Comparison of ENCODE assay signal across 8 mouse cellular contexts in genomic region chr5:136564613-136565299, GRCm38 (mm10). TPM values are rescaled to one million over a fixed set of nuclear protein-coding genes. Genes with fewer than 3 reads are reported as not detected.
A peak's percentile ranks its signal among the peaks of the same experiment; 100 is the strongest.
DNase-seq lines count a peak whose midpoint lies in the region; ATAC-seq and TF ChIP-seq lines count a peak whose summit lies in the region.

No protein-coding gene starts in this region.

- peak overlapping the region; percentile 97 for H3K9ac ChIP-seq in heart, embryonic 13.5 days
- peak overlapping the region; percentile 99 for H3K9ac ChIP-seq in MEL (ENCODE audit: control insufficient read depth, low read depth, low read length, poor library complexity, severe bottlenecking)
- peak overlapping the region; percentile 94 for H3K9ac ChIP-seq in hindbrain, embryonic 12.5 days
- H3K9ac ChIP-seq in midbrain, embryonic 11.5 days (ENCODE audit: low read length), result peak overlapping the region; percentile 98

- TF ChIP-seq RAD21 in MEL (IDR thresholded peaks at IDR 0.05; ENCODE audit: low read depth, low read length), result no peak; the same call in 1 of the 2 replicates

- peak; percentile 43 to 57; a peak in 2 of 4 replicates for TF ChIP-seq EP300 in MEL (IDR thresholded peaks at IDR 0.05; ENCODE audit: low read depth in 1 of 2, low read length in 2 of 2)

- H3K4me3 ChIP-seq in heart, embryonic 13.5 days, result peak overlapping the region; percentile 98
- H3K4me3 ChIP-seq in MEL (ENCODE audit: control insufficient read depth in 1 of 2, insufficient read depth in 1 of 2, low read depth in 2 of 2, low read length in 2 of 2), result peak overlapping the region; percentile 99
- H3K4me3 ChIP-seq in hindbrain, embryonic 12.5 days, result peak overlapping the region; percentile 97
- H3K4me3 ChIP-seq in midbrain, embryonic 11.5 days (ENCODE audit: low read depth, low read length), result peak overlapping the region; percentile 98

- no peak for ATAC-seq in heart, embryonic 13.5 days (ENCODE audit: extremely low read depth, insufficient number of reproducible peaks, low FRiP score, low TSS enrichment)
- ATAC-seq in hindbrain, embryonic 12.5 days (ENCODE audit: low FRiP score), result no peak
- no peak for ATAC-seq in midbrain, embryonic 11.5 days (ENCODE audit: low FRiP score)

- TF ChIP-seq CTCF in MEL (IDR thresholded peaks at IDR 0.05 in 2 of 3, conservative IDR thresholded peaks at IDR 0.05 in 1 of 3; ENCODE audit: control insufficient read depth in 1 of 3, insufficient read depth in 1 of 3, low read depth in 2 of 3, low read length in 3 of 3, poor library complexity in 1 of 3, severe bottlenecking in 1 of 3), result no peak

- no peaks in the 10 kb centered on the region for H3K9me3 ChIP-seq in heart, embryonic 13.5 days
- no peaks in the 10 kb centered on the region for H3K9me3 ChIP-seq in MEL (replicated peaks; ENCODE audit: insufficient read depth, low read length)
- no peaks in the 10 kb centered on the region for H3K9me3 ChIP-seq in hindbrain, embryonic 12.5 days (replicated peaks)
- no peaks in the 10 kb centered on the region for H3K9me3 ChIP-seq in midbrain, embryonic 11.5 days (ENCODE audit: control insufficient read depth, low read length)

- DNase-seq in heart, postnatal 10 days, result no peak
- DNase-seq in MEL (ENCODE audit: low read depth, low spot score), result peak; percentile 80
- DNase-seq in midbrain, embryonic 11.5 days (ENCODE audit: low spot score, missing footprints), result peak; percentile 70
- no peak for DNase-seq in thymus, postnatal 14 days
- no peak for DNase-seq in layer of hippocampus, postnatal 10 days (ENCODE audit: low spot score in 2 of 2)
- DNase-seq in spleen, postnatal 36 days (ENCODE audit: low spot score in 2 of 2), result no peak

- H3K79me2 ChIP-seq in MEL (ENCODE audit: control insufficient read depth, insufficient read depth, low read length, poor library complexity), result peaks cover 78% of the 10 kb centered on the region

- H3K27me3 ChIP-seq in heart, embryonic 13.5 days (replicated peaks), result peaks cover 2% of the 10 kb centered on the region
- H3K27me3 ChIP-seq in MEL (ENCODE audit: control insufficient read depth in 1 of 2, insufficient read depth in 2 of 2, low read length in 2 of 2), result peaks cover under 1 to 1% of the 10 kb centered on the region in 2 experiments; a peak in 2 of 4 replicates
- peaks cover 19% of the 10 kb centered on the region for H3K27me3 ChIP-seq in hindbrain, embryonic 12.5 days
- H3K27me3 ChIP-seq in midbrain, embryonic 11.5 days (ENCODE audit: control insufficient read depth, insufficient read depth, low read length), result peaks cover 5% of the 10 kb centered on the region

- peak overlapping the region; percentile 90 for H3K4me2 ChIP-seq in heart, embryonic 13.5 days
- H3K4me2 ChIP-seq in hindbrain, embryonic 12.5 days (replicated peaks), result peak overlapping the region; percentile 91
- H3K4me2 ChIP-seq in midbrain, embryonic 11.5 days, result peak overlapping the region; percentile 95

- TF ChIP-seq POLR2A in MEL (IDR thresholded peaks at IDR 0.05; ENCODE audit: control insufficient read depth in 1 of 2, insufficient read depth in 1 of 2, low read depth in 1 of 2, low read length in 2 of 2, poor library complexity in 1 of 2), result peak in 1 of 2 experiments; percentile 55; a peak in 2 of 4 replicates

- intact Hi-C loops in heart, postnatal 10 days (cut with DNase I), result loop anchor here (2.0 to 5.0 kb wide), 3 partner anchors 137 to 284 kb away; no protein-coding TSS in a partner anchor

- H3K27ac ChIP-seq in heart, embryonic 13.5 days (replicated peaks), result peak overlapping the region; percentile 97
- peak overlapping the region; percentile 61 for H3K27ac ChIP-seq in MEL (ENCODE audit: control insufficient read depth, low read depth, low read length)
- H3K27ac ChIP-seq in hindbrain, embryonic 12.5 days, result no peak overlapping the region
- no peak overlapping the region for H3K27ac ChIP-seq in midbrain, embryonic 11.5 days (ENCODE audit: low read depth, low read length)

- H3K36me3 ChIP-seq in heart, embryonic 13.5 days, result no peaks in the 10 kb centered on the region
- peaks cover 10 to 39% of the 10 kb centered on the region in 2 experiments; a peak in 3 of 4 replicates for H3K36me3 ChIP-seq in MEL (ENCODE audit: control insufficient read depth in 1 of 2, insufficient read depth in 2 of 2, low read length in 2 of 2)
- H3K36me3 ChIP-seq in hindbrain, embryonic 12.5 days, result no peaks in the 10 kb centered on the region
- H3K36me3 ChIP-seq in midbrain, embryonic 11.5 days (ENCODE audit: control insufficient read depth, insufficient read depth, low read length), result no peaks in the 10 kb centered on the region

- peaks cover 55% of the 10 kb centered on the region for H3K4me1 ChIP-seq in heart, embryonic 13.5 days
- peaks cover 16 to 17% of the 10 kb centered on the region in 2 experiments for H3K4me1 ChIP-seq in MEL (ENCODE audit: control insufficient read depth in 1 of 2, insufficient read depth in 2 of 2, low read length in 2 of 2)
- H3K4me1 ChIP-seq in hindbrain, embryonic 12.5 days, result peaks cover 35% of the 10 kb centered on the region
- H3K4me1 ChIP-seq in midbrain, embryonic 11.5 days (ENCODE audit: control insufficient read depth, insufficient read depth, low read length), result peaks cover 30% of the 10 kb centered on the region

- 39% methylated on average over 11 of the region's 11 CpGs for WGBS in heart, embryonic 13.5 days
- WGBS in hindbrain, embryonic 12.5 days, result 41% methylated on average over 11 of the region's 11 CpGs
- WGBS in midbrain, embryonic 11.5 days, result 53% methylated on average over 11 of the region's 11 CpGs

TF ChIP-seq in MEL, 35 proteins besides CTCF, POLR2A, EP300 and RAD21:
- peak; percentile 57; the same call in 1 of the 2 replicates for TF ChIP-seq POLR2AphosphoS2 (IDR thresholded peaks at IDR 0.05; ENCODE audit: low read length)
- 0 out of 2 replicates have a peak, but pooled peaks have one; percentile 83 for TF ChIP-seq CHD1 (IDR thresholded peaks at IDR 0.05; ENCODE audit: low read depth, low read length)
- peak; percentile 70 for TF ChIP-seq MYC (IDR thresholded peaks at IDR 0.05; ENCODE audit: low read depth, low read length)
- peak; percentile 38; the same call in 1 of the 2 replicates for TF ChIP-seq TCF12 (IDR thresholded peaks at IDR 0.05; ENCODE audit: low read depth, low read length)
- 0 out of 2 replicates have a peak, but pooled peaks have one; percentile 14 for TF ChIP-seq RCOR1 (IDR thresholded peaks at IDR 0.05; ENCODE audit: low read depth, low read length)
- no peak for TF ChIP-seq CHD2 (IDR thresholded peaks at IDR 0.05; ENCODE audit: low read length)
- TF ChIP-seq GATA1 (IDR thresholded peaks at IDR 0.05; ENCODE audit: low read depth, low read length), result peak; percentile 65
- TF ChIP-seq ZC3H11A (IDR thresholded peaks at IDR 0.05; ENCODE audit: low read depth, low read length), result no peak
- no peak for TF ChIP-seq TAL1 (IDR thresholded peaks at IDR 0.05; ENCODE audit: low read length)
- TF ChIP-seq MXI1 (IDR thresholded peaks at IDR 0.05; ENCODE audit: low read depth, low read length), result peak; percentile 76
- no peak for TF ChIP-seq JUND (IDR thresholded peaks at IDR 0.05; ENCODE audit: low read depth, low read length)
- TF ChIP-seq HCFC1 (IDR thresholded peaks at IDR 0.05; ENCODE audit: low read depth, low read length), result 0 out of 2 replicates have a peak, but pooled peaks have one; percentile 15
- TF ChIP-seq SMC3 (IDR thresholded peaks at IDR 0.05; ENCODE audit: low read depth, low read length), result 0 out of 2 replicates have a peak, but pooled peaks have one; percentile 20
- 0 out of 2 replicates have a peak, but pooled peaks have one; percentile 28 for TF ChIP-seq ETS1 (IDR thresholded peaks at IDR 0.05; ENCODE audit: low read depth, low read length)
- no peak for TF ChIP-seq ELF1 (IDR thresholded peaks at IDR 0.05; ENCODE audit: low read depth, low read length)
- peak; percentile 86 for TF ChIP-seq SIN3A (IDR thresholded peaks at IDR 0.05; ENCODE audit: low read length)
- TF ChIP-seq NELFE (IDR thresholded peaks at IDR 0.05; ENCODE audit: low read depth, low read length), result peak; percentile 25; the same call in 1 of the 2 replicates
- TF ChIP-seq TBP (IDR thresholded peaks at IDR 0.05; ENCODE audit: low read depth, low read length), result peak; percentile 78

RNA-seq across cellular contexts. Expression of gene Cux1, which starts 2.5 kb away (rescaled TPM):
- polyA plus RNA-seq in heart, embryonic 13.5 days (2015; fragmentation: Nextera tagmentation; extraction: Ambion mirVana), result 68.9 and 70.8 TPM in 2 replicates
- total RNA-seq in heart, postnatal 10 days (2021), result 100 to 1,000 TPM; 113 to 119 TPM
- total RNA-seq in MEL (2012; rRNA removed), result 70.4 and 71.1 TPM in 2 replicates
- 100 to 1,000 TPM in 1 of 2 experiments, not detected in 1; 104 TPM for polyA plus RNA-seq in MEL (2012; ENCODE audit: insufficient read depth in 1 of 2, insufficient read length in 2 of 2, low read depth in 1 of 2, low replicate concordance in 2 of 2, missing spikeins in 1 of 2)
- 114 and 117 TPM in 2 replicates for polyA plus RNA-seq in hindbrain, embryonic 12.5 days (2016; fragmentation: Nextera tagmentation; extraction: Ambion mirVana)
- polyA plus RNA-seq in midbrain, embryonic 11.5 days (2014; fragmentation: Nextera tagmentation; extraction: Ambion mirVana), result 117 and 130 TPM in 2 replicates
- total RNA-seq in layer of hippocampus, postnatal 10 days (2021), result 10 to 100 TPM; 53.3 to 56.6 TPM

Comparison
In these comparisons a context has a peak if more than half of its experiments do, and no peak if none do; other contexts are left out.
1. H3K27ac ChIP-seq: peak in heart, embryonic 13.5 days (single experiment) and MEL (single experiment); none in hindbrain, embryonic 12.5 days (single experiment) and midbrain, embryonic 11.5 days (single experiment).
2. DNase-seq: peak in MEL (single experiment) and midbrain, embryonic 11.5 days (single experiment); none in heart, postnatal 10 days (0 of 2), thymus, postnatal 14 days (single experiment), layer of hippocampus, postnatal 10 days (0 of 2) and spleen, postnatal 36 days (0 of 2).
3. Peak in every context shown above with its lines, with median percentiles within 50 percentile points of each other: H3K4me2 ChIP-seq, H3K4me3 ChIP-seq and H3K9ac ChIP-seq.